Mouse (Mus musculus) layer of hippocampus, adult 9-11 months (tissue): ENCODE data around the gene Aco1.

Experiments
- DNase-seq: peaks from one replicate; pipeline ENCODE4 v3.0.0; 2022

Aco1 gene

GRCm38 (mm10) chr4:40157500-40158223 lies 14.8 kb downstream of the Aco1 start:
- DNase-seq = no peak

- no peak for DNase-seq
Observed at GRCm38 (mm10) chr4:40158224-40158540, 15.3 kb downstream of the Aco1 start.

- DNase-seq = no peak
Observed at GRCm38 (mm10) chr4:40160591-40161434, 17.9 kb downstream of the Aco1 start.

- DNase-seq = no peak
Observed at GRCm38 (mm10) chr4:40163646-40164045, 20.8 kb downstream of the Aco1 start.

- DNase-seq = no peak
Observed at GRCm38 (mm10) chr4:40171477-40171876, 28.6 kb downstream of the Aco1 start.

GRCm38 (mm10) chr4:40172336-40172735 lies 29.5 kb downstream of the Aco1 start:
- DNase-seq = no peak

- no peak for DNase-seq
Observed at GRCm38 (mm10) chr4:40174321-40174720, 31.4 kb downstream of the Aco1 start.

- DNase-seq = no peak
Observed at GRCm38 (mm10) chr4:40178584-40178983, 35.7 kb downstream of the Aco1 start.

GRCm38 (mm10) chr4:40180046-40180445 lies 37.2 kb downstream of the Aco1 start:
- DNase-seq = no peak

- DNase-seq = no peak
Observed at GRCm38 (mm10) chr4:40181681-40182080, 38.8 kb downstream of the Aco1 start.

- DNase-seq = peak; percentile 38
Observed at GRCm38 (mm10) chr4:40182651-40183320, 39.9 kb downstream of the Aco1 start.

- DNase-seq = no peak
Observed at GRCm38 (mm10) chr4:40183781-40184180, 40.9 kb downstream of the Aco1 start.

- DNase-seq = no peak
Observed at GRCm38 (mm10) chr4:40184470-40184869, 41.6 kb downstream of the Aco1 start.

- DNase-seq = no peak
Observed at GRCm38 (mm10) chr4:40187956-40188355, 45.1 kb downstream of the Aco1 start.

GRCm38 (mm10) chr4:40192246-40192645 lies 49.4 kb downstream of the Aco1 start:
- no peak for DNase-seq

- no peak for DNase-seq
Observed at GRCm38 (mm10) chr4:40193461-40193860, 50.6 kb downstream of the Aco1 start.

GRCm38 (mm10) chr4:40195336-40195735 lies 52.5 kb downstream of the Aco1 start:
- no peak for DNase-seq

- no peak for DNase-seq
Observed at GRCm38 (mm10) chr4:40202205-40202604, 59.3 kb downstream of the Aco1 start.

GRCm38 (mm10) chr4:40204374-40204773 lies 61.5 kb downstream of the Aco1 start:
- DNase-seq = no peak

- no peak for DNase-seq
Observed at GRCm38 (mm10) chr4:40205231-40205903, 62.5 kb downstream of the Aco1 start.

- DNase-seq = no peak
Observed at GRCm38 (mm10) chr4:40207701-40208100, 64.8 kb downstream of the Aco1 start.

GRCm38 (mm10) chr4:40212177-40212576 lies 69.3 kb downstream of the Aco1 start:
- DNase-seq = no peak

GRCm38 (mm10) chr4:40217910-40218309 lies 75.0 kb downstream of the Aco1 start:
- DNase-seq = no peak
